Mouse (Mus musculus) bone marrow, adult 2 months (tissue): ENCODE data around the gene Plcb4. TPM values are rescaled to one million over a fixed set of nuclear protein-coding genes. Genes with fewer than 3 reads are reported as not detected.
"Not testable (repeated sequence)": the region's sequence is repeated elsewhere in the genome, so short reads cannot be mapped to it uniquely, and the experiment has no call there.

Experiments used
- H3K27ac ChIP-seq: fragments of 200-500 bp; 2 replicates; pipeline ENCODE4 v1.5.1; 2012; ENCODE audit warnings: low read depth, mild to moderate bottlenecking, control low read depth, inconsistent platforms, low read length; ENCODE audit not compliant: control insufficient read depth, poor library complexity, insufficient read depth
- H3K4me1 ChIP-seq: fragments of 200-500 bp; 2 replicates; pipeline ENCODE4 v1.6.1; 2011; ENCODE audit warnings: low read length; ENCODE audit not compliant: control insufficient read depth, insufficient read depth
- H3K4me3 ChIP-seq: fragments of 200-500 bp; replicated peaks from 2 replicates; pipeline ENCODE3; 2011; ENCODE audit warnings: mild to moderate bottlenecking, low read depth, low read length, control low read depth; ENCODE audit not compliant: control insufficient read depth
- CTCF ChIP-seq: fragments of 200-500 bp; IDR thresholded peaks from 2 replicates; pipeline ENCODE4 v1.5.1; 2011; ENCODE audit warnings: low read length, control low read depth; ENCODE audit not compliant: control insufficient read depth, insufficient read depth
- POLR2A ChIP-seq: fragments of 200-500 bp; IDR thresholded peaks from 2 replicates; pipeline ENCODE4 v1.6.1; 2011; ENCODE audit warnings: low read depth, mild to moderate bottlenecking, control low read depth, low read length, borderline replicate concordance; ENCODE audit not compliant: control insufficient read depth
- WGBS: fragments of 180-500 bp; shearing (Covaris S2); methylation state at CpG from one replicate; pipeline ENCODE4 v1.1.7; 2018; 5-methylcytosine and 5-hydroxymethylcytosine counted together
- polyA plus RNA-seq: library from polyadenylated mRNA; stranded (reverse); fragments of >200 nt; gene quantifications from 2 replicates; pipeline ENCODE4 v1.2.4, GENCODE M21; 2011; ENCODE audit warnings: low replicate concordance; ENCODE audit not compliant: missing spikeins, insufficient read depth, insufficient read length

Plcb4 gene
- polyA plus RNA-seq, 1 experiment = 12.1 TPM

DNA sequence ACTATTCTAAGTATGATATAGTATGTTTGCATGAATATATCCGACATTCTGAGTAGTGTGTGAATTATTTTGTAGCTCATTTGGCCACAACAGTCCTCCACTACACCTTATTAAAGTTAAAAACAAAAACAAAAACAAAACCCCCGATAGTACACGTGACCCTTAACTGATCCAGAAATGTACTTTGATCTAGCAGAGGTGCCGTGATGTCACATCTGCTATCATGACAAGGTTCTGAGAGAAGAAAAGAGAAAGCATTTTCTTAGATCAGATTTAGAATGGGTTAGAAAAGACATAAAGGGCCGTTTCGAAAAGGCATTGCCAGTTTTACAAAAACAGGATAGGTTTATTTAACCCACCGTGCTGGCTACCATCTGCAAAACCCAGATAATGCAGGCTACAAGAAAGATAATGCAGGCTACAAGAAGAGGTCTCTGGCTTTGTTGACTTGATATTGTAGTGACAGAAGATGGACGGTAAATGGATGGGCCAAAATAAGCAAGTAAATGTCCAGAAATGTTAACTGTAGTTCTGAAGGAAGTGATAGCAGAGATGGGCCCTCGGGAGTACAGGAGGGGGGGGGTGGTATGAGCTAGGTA is 227.4 kb downstream of the Plcb4 start:
- TF ChIP-seq CTCF = no peak
- TF ChIP-seq POLR2A = no peak
- 66% methylated on average over 9 of the region's 9 CpGs for WGBS
- Histone ChIP-seq H3K4me1 (no peaks in the 10 kb centered on the region; the same call in 1 of the 2 replicates), H3K27ac (no peak overlapping the region), H3K4me3 (no peak overlapping the region)

DNA sequence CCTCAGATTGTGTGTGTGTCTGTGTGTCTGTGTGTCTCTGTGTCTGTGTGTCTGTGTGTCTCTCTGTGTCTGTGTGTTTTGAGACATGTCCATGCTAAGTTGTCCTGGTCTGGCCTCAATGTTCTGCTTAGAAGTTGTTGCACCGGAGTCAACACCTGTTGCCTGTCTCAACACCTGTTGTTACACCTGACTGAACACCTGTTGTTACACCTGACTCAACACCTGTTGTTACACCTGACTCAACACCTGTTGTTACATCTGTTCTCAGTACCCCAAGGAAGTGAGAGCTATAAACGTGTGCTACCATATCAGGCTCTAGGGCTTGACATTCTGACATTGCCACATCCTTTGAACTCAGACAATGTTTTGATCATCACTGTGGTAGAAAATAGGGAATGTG is 229.0 kb downstream of the Plcb4 start:
- Histone ChIP-seq H3K4me1 (no peaks in the 10 kb centered on the region), H3K4me3 (no peak overlapping the region), H3K27ac (no peak overlapping the region)
- WGBS = 71% methylated on average over 2 of the region's 2 CpGs
- TF ChIP-seq CTCF = no peak
- TF ChIP-seq POLR2A = no peak

DNA sequence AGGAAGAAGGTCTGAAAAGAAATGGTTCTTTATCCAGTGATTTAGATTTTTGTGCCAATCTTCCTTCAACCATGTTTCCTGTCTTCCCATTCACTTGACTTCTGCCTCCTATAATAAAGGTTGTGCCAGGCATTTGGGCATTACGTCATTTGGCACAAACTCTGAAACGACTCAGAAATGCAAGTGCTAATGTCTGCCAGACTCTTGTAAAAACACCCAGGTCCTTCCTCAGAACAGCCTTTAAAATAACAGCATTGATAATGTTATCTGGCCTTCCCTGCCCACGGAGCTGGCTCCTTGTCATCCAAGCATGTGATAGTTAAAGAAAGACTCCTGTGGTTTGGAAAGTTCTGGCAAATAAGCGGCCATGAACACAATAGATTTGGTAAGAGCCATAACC is 229.4 kb downstream of the Plcb4 start:
- Histone ChIP-seq H3K4me1 (no peaks in the 10 kb centered on the region), H3K4me3 (no peak overlapping the region), H3K27ac (no peak overlapping the region)
- TF ChIP-seq POLR2A = no peak
- no peak for TF ChIP-seq CTCF
- 54% methylated on average over 4 of the region's 4 CpGs for WGBS

DNA sequence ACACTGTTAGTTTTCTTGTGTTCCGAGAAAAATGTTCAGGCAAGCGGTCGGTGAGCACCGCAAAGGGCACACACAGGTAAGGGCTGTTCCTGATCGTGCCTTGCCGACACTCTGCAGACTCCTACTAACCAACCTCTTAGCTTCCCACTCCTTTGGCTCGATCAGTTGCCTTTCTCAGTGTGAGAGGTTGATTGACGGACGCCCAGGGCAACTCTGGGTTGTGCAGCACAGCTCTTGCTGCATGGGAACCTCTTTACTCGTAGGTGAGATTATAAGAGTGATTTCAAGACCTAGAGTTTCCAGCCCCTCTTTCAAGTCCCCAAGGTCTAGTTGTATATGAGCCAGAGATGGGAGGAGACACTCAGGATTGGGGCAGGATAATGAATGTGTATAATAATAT is 230.0 kb downstream of the Plcb4 start:
- TF ChIP-seq POLR2A = no peak
- no peak for TF ChIP-seq CTCF
- no peaks in the 10 kb centered on the region for H3K4me1 ChIP-seq
- H3K4me3 ChIP-seq = no peak overlapping the region
- H3K27ac ChIP-seq = no peak overlapping the region
- 89% methylated on average over 10 of the region's 10 CpGs for WGBS

DNA sequence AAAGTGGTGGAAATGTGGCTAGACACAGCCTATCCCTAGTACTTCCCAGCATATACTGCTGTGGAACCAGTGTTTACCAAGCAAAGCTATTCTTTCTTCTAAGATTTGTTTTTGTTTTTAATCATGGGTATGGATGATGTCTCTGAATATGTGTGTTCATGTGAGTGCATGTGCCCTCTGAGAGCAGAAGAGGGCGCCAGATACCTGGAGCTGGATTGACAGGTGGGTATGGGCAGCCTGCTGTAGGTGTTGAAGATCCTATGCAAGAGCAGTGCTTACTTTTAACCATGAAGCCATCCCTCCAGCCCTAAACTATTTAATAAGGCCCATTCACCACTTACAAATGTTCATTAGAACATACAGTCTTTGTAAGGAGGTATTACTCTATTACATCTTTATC is 231.3 kb downstream of the Plcb4 start:
- H3K4me3 ChIP-seq = no peak overlapping the region
- H3K4me1 ChIP-seq = no peaks in the 10 kb centered on the region
- 83% methylated on average over 1 of the region's 1 CpGs for WGBS
- H3K27ac ChIP-seq = no peak overlapping the region
- peak; percentile 56 for TF ChIP-seq CTCF
- TF ChIP-seq POLR2A = no peak

DNA sequence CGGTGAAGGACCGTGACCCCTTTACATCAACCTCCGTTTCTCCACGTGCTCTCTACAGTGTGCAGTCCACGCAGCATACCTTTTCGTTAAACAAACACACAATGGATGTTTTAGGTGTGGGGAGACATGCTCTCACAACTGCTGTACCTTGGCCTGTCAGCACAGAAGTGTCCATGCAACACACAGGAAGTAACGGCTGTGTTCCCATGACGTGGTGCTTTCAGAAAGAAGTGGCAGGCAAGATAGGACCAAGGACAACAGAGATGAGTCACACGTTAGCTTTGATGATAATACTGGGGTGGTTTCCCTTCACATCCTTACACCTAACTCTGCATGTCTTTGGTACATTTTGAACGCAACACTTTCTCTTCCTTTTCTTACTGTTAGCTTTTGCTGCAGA is 232.3 kb downstream of the Plcb4 start:
- WGBS = 73% methylated on average over 10 of the region's 10 CpGs
- Histone ChIP-seq H3K4me3 (no peak overlapping the region), H3K4me1 (no peaks in the 10 kb centered on the region), H3K27ac (no peak overlapping the region)
- TF ChIP-seq CTCF (no peak), POLR2A (no peak)

DNA sequence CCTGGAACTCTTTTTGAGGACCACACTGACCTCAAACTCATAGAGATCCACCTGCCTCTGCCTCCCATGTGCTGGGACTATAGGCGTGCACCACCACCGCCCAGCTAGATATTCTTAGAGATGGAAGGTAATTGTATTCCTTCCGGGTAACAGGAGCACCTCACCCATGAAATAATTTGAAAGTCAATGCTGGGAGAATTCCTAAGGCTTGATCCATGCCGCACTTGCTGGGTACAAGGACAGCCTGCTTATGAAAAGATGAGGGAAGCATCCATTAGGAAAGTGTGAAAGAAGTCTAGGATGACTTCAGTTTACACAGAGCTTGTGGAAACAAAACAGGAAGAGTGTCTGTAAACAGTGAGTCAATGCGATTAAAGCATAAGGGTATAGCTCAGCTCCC is 232.9 kb downstream of the Plcb4 start:
- 84% methylated on average over 5 of the region's 5 CpGs for WGBS
- H3K27ac ChIP-seq = no peak overlapping the region
- TF ChIP-seq POLR2A (no peak), CTCF (no peak)
- no peak overlapping the region for H3K4me3 ChIP-seq
- no peaks in the 10 kb centered on the region for H3K4me1 ChIP-seq

DNA sequence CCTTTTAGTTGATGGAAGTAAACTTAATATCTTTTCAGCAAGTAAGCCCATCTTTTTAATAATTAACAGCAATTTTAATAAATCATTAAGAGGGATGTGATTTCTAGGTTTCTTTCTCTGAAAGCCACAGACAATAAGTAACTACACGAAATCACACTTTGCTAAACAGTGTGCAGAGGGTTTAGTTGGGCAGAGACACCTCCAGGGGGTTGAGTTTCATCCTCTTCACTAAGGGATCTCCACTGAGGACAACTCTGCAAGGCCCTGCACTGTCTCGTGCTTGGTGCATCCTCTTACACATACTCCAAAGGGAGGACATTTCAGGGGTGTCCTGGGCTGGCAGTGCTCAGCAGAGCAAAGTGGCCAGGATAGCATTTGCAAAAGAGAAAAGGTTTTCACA is 235.8 kb downstream of the Plcb4 start:
- WGBS = 72% methylated on average over 2 of the region's 2 CpGs
- Histone ChIP-seq H3K4me3 (no peak overlapping the region), H3K4me1 (no peaks in the 10 kb centered on the region), H3K27ac (no peak overlapping the region)
- TF ChIP-seq CTCF = no peak
- TF ChIP-seq POLR2A = no peak

DNA sequence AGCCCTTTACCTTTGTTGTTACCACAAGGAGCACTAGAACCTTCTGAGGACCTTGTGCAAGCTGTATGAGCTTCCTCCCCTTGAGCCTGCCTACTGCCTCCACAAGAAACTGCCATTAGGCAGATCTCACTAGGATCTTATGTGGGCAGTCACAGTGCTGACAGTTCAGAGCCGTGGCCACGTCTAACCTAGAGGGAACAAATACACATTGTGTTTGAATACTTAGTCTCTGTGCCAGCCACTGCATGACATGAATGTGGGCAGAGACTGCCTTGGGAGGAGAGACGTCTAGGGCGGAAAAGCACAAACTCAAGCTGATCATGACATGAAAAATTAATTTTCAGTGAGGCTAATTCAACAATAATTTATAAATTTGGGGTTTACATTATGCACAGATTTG is 239.2 kb downstream of the Plcb4 start:
- Histone ChIP-seq H3K4me3 (no peak overlapping the region), H3K27ac (no peak overlapping the region), H3K4me1 (no peaks in the 10 kb centered on the region)
- 79% methylated on average over 4 of the region's 4 CpGs for WGBS
- no peak for TF ChIP-seq POLR2A
- TF ChIP-seq CTCF = no peak

DNA sequence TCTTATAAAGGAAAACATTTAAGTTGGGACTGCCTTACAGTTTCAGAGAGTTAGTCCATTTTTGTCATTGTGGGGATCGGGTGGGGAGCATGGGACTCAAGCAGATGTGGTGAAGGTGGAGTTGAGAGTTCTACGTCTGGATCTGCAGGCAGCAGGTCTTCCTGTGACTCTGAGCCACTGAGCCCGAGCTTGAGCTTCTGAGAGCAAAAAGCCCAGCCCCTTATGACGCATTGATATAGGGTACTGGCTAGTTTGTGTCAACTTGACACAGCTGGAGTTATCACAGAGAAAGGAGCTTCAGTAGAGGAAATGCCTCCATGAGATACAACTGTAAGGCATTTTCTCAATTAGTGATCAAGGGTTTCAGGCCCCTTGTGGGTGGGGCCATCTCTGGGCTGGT is 241.1 kb downstream of the Plcb4 start:
- not testable (repeated sequence) for H3K4me3 ChIP-seq, H3K4me1 ChIP-seq, H3K27ac ChIP-seq
- 75% methylated on average over 4 of the region's 4 CpGs for WGBS
